Mouse (Mus musculus) stomach, embryonic 15.5 days (tissue): ENCODE measurements at regions not wholly inside any gene's neighbourhood (a gene's known extent, or its start where the extent isn't known, plus 50 kb on each side); places are given as distances from the start of the nearest gene placed in this dataset.

Experiments
- ATAC-seq: fragments of 200-750 bp; cut with Nextera tagmentation; 2 replicates; pipeline ENCODE4 v1.8.0; 2017; ENCODE audit warnings: low read depth, moderate number of reproducible peaks, moderate TSS enrichment; ENCODE audit not compliant: insufficient read depth, low FRiP score
- H3K27ac ChIP-seq: fragments of 300-500 bp; sonication (generic); 2 replicates; pipeline ENCODE4 v1.5.1; 2015; ENCODE audit warnings: mild to moderate bottlenecking, inconsistent platforms
- H3K27me3 ChIP-seq: fragments of 300-500 bp; sonication (generic); replicated peaks from 2 replicates; pipeline ENCODE4 v1.6.1; 2015; ENCODE audit warnings: inconsistent platforms
- H3K36me3 ChIP-seq: fragments of 300-500 bp; sonication (generic); 2 replicates; pipeline ENCODE4 v1.6.1; 2015; ENCODE audit warnings: inconsistent platforms
- H3K4me1 ChIP-seq: fragments of 300-500 bp; sonication (generic); 2 replicates; pipeline ENCODE4 v1.6.1; 2015; ENCODE audit warnings: inconsistent platforms
- H3K4me2 ChIP-seq: fragments of 300-500 bp; sonication (generic); 2 replicates; pipeline ENCODE4 v1.6.1; 2015; ENCODE audit warnings: mild to moderate bottlenecking, inconsistent platforms
- H3K4me3 ChIP-seq: fragments of 300-500 bp; sonication (generic); replicated peaks from 2 replicates; pipeline ENCODE4 v1.5.1; 2015; ENCODE audit warnings: inconsistent platforms
- H3K9ac ChIP-seq: fragments of 300-500 bp; sonication (generic); 2 replicates; pipeline ENCODE4 v1.6.1; 2015; ENCODE audit warnings: inconsistent platforms
- H3K9me3 ChIP-seq: fragments of 300-500 bp; sonication (generic); 2 replicates; pipeline ENCODE4 v1.6.1; 2016; ENCODE audit warnings: inconsistent platforms
- WGBS: fragments of 180-500 bp; shearing (Covaris S2); methylation state at CpG from one replicate; pipeline ENCODE4 v1.1.7; 2015; 5-methylcytosine and 5-hydroxymethylcytosine counted together

- no peak overlapping the region for H3K27ac ChIP-seq
- 51% methylated on average over 5 of the region's 5 CpGs for WGBS
- H3K9me3 ChIP-seq: no peaks in the 10 kb centered on the region
- H3K4me2 ChIP-seq: no peak overlapping the region
- no peaks in the 10 kb centered on the region for H3K27me3 ChIP-seq
- no peak overlapping the region for H3K9ac ChIP-seq
- H3K4me3 ChIP-seq: no peak overlapping the region
- no peak for ATAC-seq
- peaks cover 3% of the 10 kb centered on the region; the same call in 1 of the 2 replicates for H3K4me1 ChIP-seq
- H3K36me3 ChIP-seq: no peaks in the 10 kb centered on the region
Observed at GRCm38 (mm10) chr9:62220451-62220850, 61.6 kb downstream of the Spesp1 start.

- no peak overlapping the region for H3K27ac ChIP-seq
- H3K4me1 ChIP-seq: no peaks in the 10 kb centered on the region
- no peak overlapping the region for H3K4me3 ChIP-seq
- WGBS: 56% methylated on average over 13 of the region's 13 CpGs
- H3K4me2 ChIP-seq: no peak overlapping the region
- no peak overlapping the region for H3K9ac ChIP-seq
- no peaks in the 10 kb centered on the region for H3K36me3 ChIP-seq
- no peaks in the 10 kb centered on the region for H3K27me3 ChIP-seq
- H3K9me3 ChIP-seq: no peaks in the 10 kb centered on the region
- ATAC-seq: no peak
Observed at GRCm38 (mm10) chr9:62215151-62215859, 66.7 kb downstream of the Spesp1 start.

GRCm38 (mm10) chr9:62214546-62214945 lies 67.5 kb downstream of the Spesp1 start:
- 72% methylated on average over 4 of the region's 4 CpGs for WGBS
- no peak overlapping the region for H3K4me3 ChIP-seq
- no peaks in the 10 kb centered on the region for H3K36me3 ChIP-seq
- no peaks in the 10 kb centered on the region for H3K9me3 ChIP-seq
- no peak for ATAC-seq
- H3K27ac ChIP-seq: no peak overlapping the region
- H3K4me1 ChIP-seq: no peaks in the 10 kb centered on the region
- H3K4me2 ChIP-seq: no peak overlapping the region
- H3K9ac ChIP-seq: no peak overlapping the region
- no peaks in the 10 kb centered on the region for H3K27me3 ChIP-seq

GRCm38 (mm10) chr9:62212615-62213014 lies 69.4 kb downstream of the Spesp1 start:
- Histone ChIP-seq H3K4me1 (no peaks in the 10 kb centered on the region), H3K4me3 (no peak overlapping the region), H3K27ac (no peak overlapping the region), H3K9me3 (no peaks in the 10 kb centered on the region), H3K9ac (no peak overlapping the region), H3K4me2 (no peak overlapping the region), H3K27me3 (no peaks in the 10 kb centered on the region), H3K36me3 (no peaks in the 10 kb centered on the region)
- no peak for ATAC-seq
- WGBS: 57% methylated on average over 6 of the region's 6 CpGs

- H3K9me3 ChIP-seq: no peaks in the 10 kb centered on the region
- H3K4me1 ChIP-seq: no peaks in the 10 kb centered on the region
- no peak overlapping the region for H3K9ac ChIP-seq
- no peak overlapping the region for H3K4me3 ChIP-seq
- H3K4me2 ChIP-seq: no peak overlapping the region
- H3K36me3 ChIP-seq: no peaks in the 10 kb centered on the region
- 79% methylated on average over 5 of the region's 5 CpGs for WGBS
- H3K27ac ChIP-seq: no peak overlapping the region
- no peak for ATAC-seq
- no peaks in the 10 kb centered on the region for H3K27me3 ChIP-seq
Observed at GRCm38 (mm10) chr9:62210815-62211214, 71.2 kb downstream of the Spesp1 start.

GRCm38 (mm10) chr9:62208436-62208835 lies 73.6 kb downstream of the Spesp1 start:
- Histone ChIP-seq H3K9me3 (no peaks in the 10 kb centered on the region), H3K4me1 (no peaks in the 10 kb centered on the region), H3K27ac (no peak overlapping the region), H3K4me3 (no peak overlapping the region), H3K9ac (no peak overlapping the region), H3K27me3 (no peaks in the 10 kb centered on the region), H3K4me2 (no peak overlapping the region), H3K36me3 (no peaks in the 10 kb centered on the region)
- ATAC-seq: no peak
- 64% methylated on average over 5 of the region's 5 CpGs for WGBS

DNA sequence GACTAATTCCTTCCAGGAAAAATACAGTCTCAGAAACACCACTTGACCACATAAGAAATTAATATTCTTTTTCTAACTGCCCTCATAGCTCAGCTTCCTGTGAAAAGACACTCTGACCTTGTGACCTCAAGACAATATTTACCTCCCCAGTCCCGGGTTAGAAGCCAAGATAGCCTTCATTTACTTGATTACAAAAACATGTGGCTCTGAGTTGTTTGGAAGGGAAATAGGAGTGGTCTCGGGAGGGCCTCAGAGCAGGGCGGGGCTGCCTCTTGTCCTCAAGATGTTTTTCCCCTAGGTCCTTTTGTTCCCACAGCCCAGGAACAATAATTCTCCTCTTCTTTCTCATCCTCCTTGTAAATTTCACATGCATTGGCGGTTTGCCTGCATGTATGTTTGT lies 76.7 kb downstream of the Spesp1 start:
- Histone ChIP-seq H3K4me3 (no peak overlapping the region), H3K27ac (no peak overlapping the region), H3K36me3 (no peaks in the 10 kb centered on the region), H3K4me2 (no peak overlapping the region), H3K4me1 (no peaks in the 10 kb centered on the region), H3K9ac (no peak overlapping the region), H3K9me3 (no peaks in the 10 kb centered on the region), H3K27me3 (no peaks in the 10 kb centered on the region)
- ATAC-seq: no peak; the same call in 1 of the 2 replicates
- WGBS: 47% methylated on average over 4 of the region's 4 CpGs

DNA sequence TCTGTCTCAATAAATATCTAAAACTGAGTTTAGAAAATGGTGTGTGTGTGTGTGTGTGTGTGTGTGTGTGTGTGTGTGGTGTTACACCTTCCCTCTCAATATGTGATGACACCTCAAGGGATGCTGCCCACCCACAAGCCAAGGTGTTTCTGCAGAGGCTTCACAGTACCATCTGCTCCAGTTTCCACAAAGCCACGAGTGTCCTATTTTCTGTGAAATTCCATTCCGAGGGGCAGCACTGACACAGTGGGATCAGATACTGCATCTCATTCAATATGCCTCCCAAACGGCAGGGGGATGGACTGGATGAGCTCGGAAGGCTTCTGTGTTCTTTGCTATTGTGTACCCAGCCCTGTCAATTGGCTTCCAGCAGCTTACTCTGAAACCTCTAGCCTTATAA lies 78.5 kb downstream of the Spesp1 start:
- ATAC-seq: no peak
- Histone ChIP-seq H3K27ac (no peak overlapping the region), H3K36me3 (no peaks in the 10 kb centered on the region), H3K27me3 (no peaks in the 10 kb centered on the region), H3K4me2 (no peak overlapping the region), H3K4me1 (no peaks in the 10 kb centered on the region), H3K4me3 (no peak overlapping the region), H3K9ac (no peak overlapping the region), H3K9me3 (no peaks in the 10 kb centered on the region)
- WGBS: 61% methylated on average over 4 of the region's 4 CpGs

DNA sequence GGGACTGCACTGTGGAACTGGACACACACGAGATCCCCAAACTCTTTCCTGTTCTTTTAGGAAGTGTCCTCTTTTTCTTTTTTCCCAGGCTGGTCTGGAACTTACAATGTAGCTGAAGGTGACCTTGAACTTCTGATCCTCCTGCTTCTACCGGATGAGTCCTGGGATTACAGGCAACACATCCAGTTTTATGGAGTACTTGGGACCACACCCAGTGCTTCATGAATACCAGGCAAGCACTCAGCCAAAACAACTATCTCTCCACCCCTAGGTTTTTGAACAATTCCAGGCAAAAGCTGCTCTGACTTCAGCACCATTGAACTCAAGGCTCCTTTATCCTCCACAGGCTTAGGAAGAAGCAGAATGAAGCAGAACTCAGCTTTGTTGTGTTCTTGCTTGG lies 79.7 kb downstream of the Spesp1 start:
- no peak overlapping the region for H3K4me2 ChIP-seq
- no peak overlapping the region for H3K9ac ChIP-seq
- H3K27me3 ChIP-seq: no peaks in the 10 kb centered on the region
- H3K9me3 ChIP-seq: no peaks in the 10 kb centered on the region
- WGBS: 72% methylated on average over 2 of the region's 2 CpGs
- no peak overlapping the region for H3K4me3 ChIP-seq
- no peaks in the 10 kb centered on the region for H3K36me3 ChIP-seq
- H3K4me1 ChIP-seq: no peaks in the 10 kb centered on the region
- ATAC-seq: no peak
- H3K27ac ChIP-seq: no peak overlapping the region

GRCm38 (mm10) chr9:62197486-62197885 lies 75.0 kb upstream of the Glce start:
- Histone ChIP-seq H3K4me3 (no peak overlapping the region), H3K4me2 (no peak overlapping the region), H3K36me3 (no peaks in the 10 kb centered on the region), H3K27me3 (no peaks in the 10 kb centered on the region), H3K9ac (no peak overlapping the region), H3K4me1 (peaks cover 2% of the 10 kb centered on the region; the same call in 1 of the 2 replicates), H3K27ac (no peak overlapping the region), H3K9me3 (no peaks in the 10 kb centered on the region)
- 98% methylated on average over 2 of the region's 2 CpGs for WGBS
- ATAC-seq: no peak

GRCm38 (mm10) chr9:62192424-62192892 lies 70.0 kb upstream of the Glce start:
- no peaks in the 10 kb centered on the region for H3K9me3 ChIP-seq
- peak; percentile 59; the same call in 1 of the 2 replicates for ATAC-seq
- WGBS: 6% methylated on average over 6 of the region's 6 CpGs
- no peaks in the 10 kb centered on the region for H3K36me3 ChIP-seq
- H3K27me3 ChIP-seq: no peaks in the 10 kb centered on the region
- H3K9ac ChIP-seq: no peak overlapping the region
- 0 out of 2 replicates have a peak overlapping the region, but pooled peaks have one; percentile 2 for H3K4me2 ChIP-seq
- H3K4me1 ChIP-seq: peaks cover 6% of the 10 kb centered on the region; the same call in 1 of the 2 replicates
- H3K4me3 ChIP-seq: no peak overlapping the region
- H3K27ac ChIP-seq: no peak overlapping the region

- Histone ChIP-seq H3K27ac (no peak overlapping the region), H3K9ac (no peak overlapping the region), H3K27me3 (no peaks in the 10 kb centered on the region), H3K4me3 (no peak overlapping the region), H3K9me3 (no peaks in the 10 kb centered on the region), H3K4me1 (peaks cover 6% of the 10 kb centered on the region; the same call in 1 of the 2 replicates), H3K36me3 (no peaks in the 10 kb centered on the region), H3K4me2 (no peak overlapping the region)
- WGBS: 57% methylated on average over 6 of the region's 6 CpGs
- no peak for ATAC-seq
Observed at GRCm38 (mm10) chr9:62190474-62190873, 68.0 kb upstream of the Glce start.
